Mouse (Mus musculus) hindbrain, postnatal 0 days (tissue): ENCODE measurements around the gene Tmem33. TPM values are rescaled to one million over a fixed set of nuclear protein-coding genes. Genes with fewer than 3 reads are reported as not detected.

Experiments
- ATAC-seq: fragments of 200-750 bp; cut with Nextera tagmentation; 2 replicates; pipeline ENCODE4 v1.8.0; 2017; ENCODE audit warnings: mild to moderate bottlenecking, moderate TSS enrichment, moderate library complexity
- DNase-seq: peaks from one replicate; pipeline ENCODE4 v3.0.0-alpha.2; 2015; ENCODE audit warnings: low spot score
- H3K27ac ChIP-seq: fragments of 300-500 bp; sonication (generic); 2 replicates; pipeline ENCODE4 v1.5.1; 2014; ENCODE audit warnings: mild to moderate bottlenecking
- H3K27me3 ChIP-seq: fragments of 300-500 bp; sonication (generic); 2 replicates; pipeline ENCODE4 v1.6.1; 2014; ENCODE audit warnings: low read length, mixed read lengths; ENCODE audit not compliant: insufficient read depth
- H3K36me3 ChIP-seq: fragments of 300-500 bp; sonication (generic); 2 replicates; pipeline ENCODE4 v1.6.1; 2014; ENCODE audit warnings: low read length, mixed read lengths; ENCODE audit not compliant: insufficient read depth
- H3K4me1 ChIP-seq: fragments of 300-500 bp; sonication (generic); 2 replicates; pipeline ENCODE4 v1.6.1; 2014; ENCODE audit warnings: antibody characterized with exemption, low read length, mixed read lengths; ENCODE audit not compliant: insufficient read depth
- H3K4me2 ChIP-seq: fragments of 300-500 bp; sonication (generic); 2 replicates; pipeline ENCODE4 v1.6.1; 2014; ENCODE audit warnings: low read depth, mild to moderate bottlenecking, low read length, moderate library complexity, mixed read lengths
- H3K4me3 ChIP-seq: fragments of 300-500 bp; sonication (generic); 2 replicates; pipeline ENCODE4 v1.5.1; 2014; ENCODE audit warnings: low read length
- H3K9ac ChIP-seq: fragments of 300-500 bp; sonication (generic); replicated peaks from 2 replicates; pipeline ENCODE4 v1.6.1; 2014; ENCODE audit warnings: mild to moderate bottlenecking, low read length, moderate library complexity, mixed read lengths
- H3K9me3 ChIP-seq: fragments of 300-500 bp; sonication (generic); 2 replicates; pipeline ENCODE4 v1.6.1; 2016; ENCODE audit warnings: low read length, mixed read lengths
- CTCF ChIP-seq: IDR thresholded peaks from 2 replicates; pipeline ENCODE4 v1.5.1; 2016; ENCODE audit warnings: antibody characterized with exemption, control low read depth, low read depth
- WGBS: fragments of 180-500 bp; shearing (Covaris S2); extraction: QIAGEN DNeasy Blood & Tissue Kit; methylation state at CpG from one replicate; pipeline ENCODE4 v1.1.7; 2014; 5-methylcytosine and 5-hydroxymethylcytosine counted together
- polyA plus RNA-seq: library from polyadenylated mRNA; unstranded; fragments of >200 nt; fragmentation: Nextera tagmentation; extraction: Ambion mirVana; gene quantifications from 2 replicates; pipeline ENCODE4 v1.2.1, GENCODE M21; 2015
- total RNA-seq: library from RNA; depleted of rRNA; stranded (reverse); fragments of >200 nt; gene quantifications from 2 replicates; pipeline ENCODE4 v1.2.3, GENCODE M21; 2014

The Tmem33 gene
- total and polyA plus RNA-seq, 2 experiments from 2014 or later: 61.5 to 83.3 TPM

DNA sequence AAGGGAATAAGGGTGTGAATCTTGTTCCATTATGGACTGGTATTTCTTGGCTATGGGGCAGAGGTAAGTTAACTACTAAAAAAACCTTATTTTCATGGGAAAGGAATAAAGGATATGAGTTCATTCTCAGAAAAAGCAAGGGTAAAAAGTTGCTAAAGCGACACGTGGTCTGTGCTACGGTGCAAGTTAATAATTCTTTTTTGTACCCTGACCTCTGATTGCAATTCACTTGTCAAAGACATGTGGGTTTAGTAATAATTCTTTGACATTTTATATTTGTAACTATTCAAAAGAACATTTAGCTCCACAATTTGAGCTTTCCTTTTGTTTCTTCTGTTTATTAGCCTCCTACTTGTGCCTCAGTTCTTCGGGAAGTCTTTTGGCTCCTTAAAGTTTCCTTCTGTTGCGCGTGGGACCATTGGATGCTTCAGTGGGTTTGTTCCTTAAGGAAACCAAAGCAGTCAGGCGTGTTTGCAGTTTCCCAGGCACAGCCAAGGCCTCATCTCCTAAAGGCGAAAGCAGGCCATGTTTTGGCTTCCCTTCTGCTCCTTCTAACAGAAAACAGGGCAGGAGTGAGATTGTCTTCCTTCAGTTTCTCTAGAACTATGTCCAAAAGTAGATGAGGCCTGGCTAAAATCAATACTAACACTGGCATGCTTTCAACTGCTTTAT lies 40.7 kb downstream of the Tmem33 start:
- DNase-seq (no peak), ATAC-seq (no peak)
- Histone ChIP-seq H3K27ac (no peak overlapping the region), H3K4me2 (no peak overlapping the region), H3K36me3 (no peaks in the 10 kb centered on the region), H3K27me3 (no peaks in the 10 kb centered on the region), H3K4me1 (no peaks in the 10 kb centered on the region), H3K4me3 (no peak overlapping the region), H3K9ac (no peak overlapping the region), H3K9me3 (no peaks in the 10 kb centered on the region)
- no peak for TF ChIP-seq CTCF
- 93% methylated on average over 8 of the region's 8 CpGs for WGBS

DNA sequence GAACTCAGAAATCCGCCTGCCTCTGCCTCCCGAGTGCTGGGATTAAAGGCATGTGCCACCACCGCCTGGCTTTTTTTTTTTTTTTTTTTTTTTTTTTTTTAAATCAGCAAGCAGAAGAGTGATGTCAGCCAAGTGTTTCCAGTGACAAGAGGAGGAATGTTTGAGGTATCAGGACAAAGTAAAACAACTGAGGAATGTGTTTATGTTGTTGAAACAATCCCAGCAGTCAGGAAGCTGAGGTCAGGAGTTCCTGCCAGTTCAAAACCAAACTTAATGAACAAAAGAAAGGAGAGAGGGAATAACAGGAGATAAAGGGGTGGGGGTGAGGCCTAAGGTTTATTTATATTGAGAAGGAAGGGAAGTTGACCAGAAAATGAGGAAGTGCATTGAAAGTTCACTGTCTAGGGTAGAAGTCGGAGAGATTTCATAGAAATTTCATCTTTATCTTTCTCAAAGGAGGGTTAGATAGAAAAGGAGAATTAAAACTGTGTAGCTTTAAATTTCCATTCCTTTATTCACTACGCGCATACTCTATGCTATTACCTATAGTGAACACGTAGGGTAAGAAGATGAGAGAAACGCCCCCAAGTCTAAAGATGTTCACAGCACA lies 41.5 kb downstream of the Tmem33 start:
- Histone ChIP-seq H3K9me3 (no peaks in the 10 kb centered on the region), H3K27me3 (no peaks in the 10 kb centered on the region), H3K4me2 (no peak overlapping the region), H3K27ac (no peak overlapping the region), H3K4me1 (no peaks in the 10 kb centered on the region), H3K9ac (no peak overlapping the region), H3K36me3 (no peaks in the 10 kb centered on the region), H3K4me3 (no peak overlapping the region)
- 91% methylated on average over 8 of the region's 8 CpGs for WGBS
- DNase-seq: no peak
- no peak for ATAC-seq
- TF ChIP-seq CTCF: no peak

DNA sequence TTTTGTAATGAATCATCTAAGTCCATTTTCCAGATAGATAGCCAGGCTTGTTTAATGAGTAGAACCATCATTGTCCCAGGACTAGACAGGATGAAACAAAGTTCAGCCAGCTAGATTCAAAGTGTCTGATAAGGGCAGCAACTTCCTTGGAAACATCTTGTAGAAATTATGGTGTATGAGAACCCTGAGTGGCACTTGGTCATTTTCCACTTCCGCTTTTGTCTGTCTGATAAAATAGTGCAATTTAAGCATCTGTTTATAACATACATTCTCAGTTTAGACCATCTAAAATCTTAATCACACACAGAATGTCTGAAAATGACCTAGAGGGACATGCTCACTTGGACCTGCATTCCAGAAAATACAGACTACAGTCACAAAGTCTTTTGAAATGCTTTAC lies 43.5 kb downstream of the Tmem33 start:
- no peaks in the 10 kb centered on the region for H3K36me3 ChIP-seq

GRCm38 (mm10) chr5:67306698-67307521 lies 46.5 kb downstream of the Tmem33 start, which contains the start of gene Slc30a9:
TSS of gene Slc30a9 (plus strand) at chr5:67306955.
- H3K4me2 ChIP-seq: peak within 1 kb of the TSS; percentile 88
- DNase-seq (peak; percentile 93), ATAC-seq (peak; percentile 99)
- WGBS: under 1% methylated on average over 79 of the region's 83 CpGs
- peak within 1 kb of the TSS; percentile 79 for H3K27ac ChIP-seq
- H3K4me3 ChIP-seq: peak within 1 kb of the TSS; percentile 99
- TF ChIP-seq CTCF: no peak
- no peaks in the 10 kb centered on the region for H3K36me3 ChIP-seq
- no peaks in the 10 kb centered on the region; the same call in 1 of the 2 replicates for H3K4me1 ChIP-seq
- H3K27me3 ChIP-seq: no peaks in the 10 kb centered on the region
- H3K9me3 ChIP-seq: no peaks in the 10 kb centered on the region
- H3K9ac ChIP-seq: peak within 1 kb of the TSS; percentile 90

More for the DNA sequence above, 43.5 kb downstream of the Tmem33 start:
- ATAC-seq: no peak
- Histone ChIP-seq H3K4me1 (no peaks in the 10 kb centered on the region; the same call in 1 of the 2 replicates), H3K9me3 (no peaks in the 10 kb centered on the region), H3K9ac (no peak overlapping the region), H3K27ac (no peak overlapping the region), H3K27me3 (no peaks in the 10 kb centered on the region), H3K4me3 (no peak overlapping the region), H3K4me2 (no peak overlapping the region)
- WGBS: 94% methylated on average over 1 of the region's 1 CpGs
- DNase-seq: no peak
- no peak for TF ChIP-seq CTCF

GRCm38 (mm10) chr5:67307659-67308222 lies 47.4 kb downstream of the Tmem33 start:
- Histone ChIP-seq H3K27me3 (no peaks in the 10 kb centered on the region), H3K27ac (no peak overlapping the region), H3K9ac (peak overlapping the region; percentile 90), H3K4me2 (peak overlapping the region; percentile 88), H3K36me3 (no peaks in the 10 kb centered on the region), H3K9me3 (no peaks in the 10 kb centered on the region), H3K4me3 (peak overlapping the region; percentile 99), H3K4me1 (no peaks in the 10 kb centered on the region; the same call in 1 of the 2 replicates)
- no peak for TF ChIP-seq CTCF
- no peak for ATAC-seq
- no peak for DNase-seq
- WGBS: 36% methylated on average over 13 of the region's 13 CpGs

GRCm38 (mm10) chr5:67311811-67312521 lies 51.6 kb downstream of the Tmem33 start:
- Histone ChIP-seq H3K4me2 (no peak overlapping the region), H3K4me1 (no peaks in the 10 kb centered on the region; the same call in 1 of the 2 replicates), H3K9ac (no peak overlapping the region), H3K27me3 (no peaks in the 10 kb centered on the region), H3K27ac (0 out of 2 replicates have a peak overlapping the region, but pooled peaks have one; percentile 51), H3K36me3 (no peaks in the 10 kb centered on the region), H3K4me3 (no peak overlapping the region), H3K9me3 (no peaks in the 10 kb centered on the region)
- WGBS: 49% methylated on average over 3 of the region's 3 CpGs
- peak; percentile 22 for TF ChIP-seq CTCF
- DNase-seq (peak; percentile 29), ATAC-seq (no peak)
